Mouse (Mus musculus) ES-E14 (cell line): ENCODE results near the gene Dnal1. TPM values are rescaled to one million over a fixed set of nuclear protein-coding genes. Genes with fewer than 3 reads are reported as not detected.
A peak's percentile ranks its signal among the peaks of the same experiment; 100 is the strongest.

Experiments
- DNase-seq: peaks from one replicate; pipeline ENCODE4 v3.0.0-alpha.2; 2013; ENCODE audit warnings: low read depth, low spot score
- H3K27ac ChIP-seq: 2 replicates; pipeline ENCODE4 v1.5.1; 2012; ENCODE audit warnings: low read depth, mild to moderate bottlenecking, low read length, moderate library complexity, mixed read lengths; ENCODE audit not compliant: poor library complexity, insufficient read depth, severe bottlenecking
- H3K36me3 ChIP-seq: 2 replicates; pipeline ENCODE4 v1.6.1; 2012; ENCODE audit warnings: mild to moderate bottlenecking, low read length, moderate library complexity, mixed read lengths; ENCODE audit not compliant: control insufficient read depth, poor library complexity, insufficient read depth, severe bottlenecking
- H3K4me1 ChIP-seq, 2 experiments: fragments of 150-350 bp in 1 of 2; sonication (generic) in 1 of 2; 2 replicates each; pipeline ENCODE4 v1.6.1; 2012; ENCODE audit warnings: low read length in 2 of 2, mild to moderate bottlenecking in 1 of 2, mixed read lengths in 1 of 2; ENCODE audit not compliant: control insufficient read depth in 2 of 2, insufficient read depth in 2 of 2, poor library complexity in 1 of 2
- H3K4me3 ChIP-seq, 2 experiments: fragments of 150-350 bp in 1 of 2; sonication (generic) in 1 of 2; 2 replicates each; pipeline ENCODE4 v1.5.1; 2012; ENCODE audit warnings: low read length in 2 of 2, low read depth in 1 of 2, mild to moderate bottlenecking in 1 of 2, mixed read lengths in 1 of 2; ENCODE audit not compliant: insufficient read depth in 1 of 2, poor library complexity in 1 of 2, severe bottlenecking in 1 of 2
- H3K9ac ChIP-seq: 2 replicates; pipeline ENCODE4 v1.6.1; 2012; ENCODE audit warnings: low read depth, mild to moderate bottlenecking, low read length, mixed read lengths; ENCODE audit not compliant: poor library complexity, insufficient read depth, severe bottlenecking
- H3K9me3 ChIP-seq: fragments of 150-350 bp; sonication (generic); 2 replicates; pipeline ENCODE4 v1.6.1; 2012; ENCODE audit warnings: low read depth, mild to moderate bottlenecking, low read length; ENCODE audit not compliant: control insufficient read depth, insufficient read depth
- CHD2 ChIP-seq: IDR thresholded peaks from 2 replicates; pipeline ENCODE4 v1.6.1; 2014; ENCODE audit warnings: mild to moderate bottlenecking, low read depth, low read length, inconsistent platforms
- HCFC1 ChIP-seq: IDR thresholded peaks from 2 replicates; pipeline ENCODE4 v1.6.1; 2012; ENCODE audit warnings: low read length, inconsistent platforms, borderline replicate concordance; ENCODE audit not compliant: insufficient read depth
- MAFK ChIP-seq: IDR thresholded peaks from 2 replicates; pipeline ENCODE4 v1.6.1; 2014; ENCODE audit warnings: mild to moderate bottlenecking, low read depth, low read length, inconsistent platforms; ENCODE audit not compliant: insufficient read depth
- ZC3H11A ChIP-seq: IDR thresholded peaks from 2 replicates; pipeline ENCODE4 v1.6.1; 2012; ENCODE audit warnings: low read depth, mild to moderate bottlenecking, inconsistent platforms, low read length, borderline replicate concordance
- ZNF384 ChIP-seq: IDR thresholded peaks from 2 replicates; pipeline ENCODE4 v1.6.1; 2012; ENCODE audit warnings: low read depth, low read length, inconsistent platforms
- in situ Hi-C, 2 experiments: fragments of 600-800 bp; cut with MboI; formaldehyde crosslinking; loops; one replicate each; pipeline ENCODE4 v1.15.1; 2025; ENCODE audit warnings: low sequenced_read_pairs in 2 of 2, inconsistent platforms in 1 of 2; ENCODE audit not compliant: unreplicated experiment in 2 of 2
- total RNA-seq: library from RNA; depleted of rRNA; stranded (reverse); fragments of 300-350 nt; gene quantifications from 2 replicates; pipeline ENCODE4 v1.2.3, GENCODE M21; 2012

Gene Dnal1
- total RNA-seq, 1 experiment, result 3.5 TPM

DNA sequence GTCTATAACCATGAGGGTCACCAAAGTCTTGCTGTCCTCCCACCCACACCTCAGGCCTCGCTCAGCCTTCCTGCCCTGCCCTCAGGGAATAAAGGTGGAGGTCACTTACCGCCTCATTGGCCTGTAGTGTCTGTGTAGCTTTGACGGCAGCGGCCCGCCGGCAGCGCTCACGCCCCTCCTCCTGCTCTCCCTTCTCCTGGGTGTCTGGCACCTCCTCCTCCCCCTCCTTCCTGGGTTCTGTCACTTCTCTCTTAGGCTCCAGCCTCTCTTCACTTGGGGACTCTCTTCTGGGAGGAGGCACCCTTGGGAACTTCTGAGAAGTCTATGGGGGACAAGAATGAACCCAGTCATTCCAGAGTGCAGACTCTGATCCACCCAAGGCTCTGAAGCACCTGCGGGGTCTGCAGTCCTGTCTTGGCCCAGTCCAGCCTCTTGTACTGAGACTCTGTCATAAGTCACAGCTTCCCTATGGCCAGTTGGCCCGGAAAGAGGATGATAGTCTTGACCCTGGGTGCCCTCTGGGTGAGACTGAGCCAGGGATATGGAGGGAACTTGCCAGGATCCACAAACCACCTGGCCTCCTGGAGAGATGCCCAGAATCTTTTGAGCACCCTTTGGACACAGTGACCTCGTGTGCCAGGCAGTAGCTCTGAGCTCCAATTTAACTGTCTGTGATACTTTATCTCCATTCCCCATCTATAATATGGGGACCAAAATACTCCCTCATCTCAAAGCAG lies 40.8 kb downstream of the Dnal1 start:
- in situ Hi-C loops, result no loop called here
- H3K4me3 ChIP-seq, result no peak overlapping the region
- H3K9me3 ChIP-seq, result no peaks in the 10 kb centered on the region
- TF ChIP-seq ZNF384 (no peak), CHD2 (no peak), MAFK (no peak), ZC3H11A (no peak), HCFC1 (no peak)
- H3K36me3 ChIP-seq, result peaks cover 58% of the 10 kb centered on the region
- peaks cover 0 to 10% of the 10 kb centered on the region in 2 experiments; a peak in 1 of 4 replicates for H3K4me1 ChIP-seq
- DNase-seq, result no peak
- H3K27ac ChIP-seq, result no peak overlapping the region
- 0 out of 2 replicates have a peak overlapping the region, but pooled peaks have one; percentile 14 for H3K9ac ChIP-seq

DNA sequence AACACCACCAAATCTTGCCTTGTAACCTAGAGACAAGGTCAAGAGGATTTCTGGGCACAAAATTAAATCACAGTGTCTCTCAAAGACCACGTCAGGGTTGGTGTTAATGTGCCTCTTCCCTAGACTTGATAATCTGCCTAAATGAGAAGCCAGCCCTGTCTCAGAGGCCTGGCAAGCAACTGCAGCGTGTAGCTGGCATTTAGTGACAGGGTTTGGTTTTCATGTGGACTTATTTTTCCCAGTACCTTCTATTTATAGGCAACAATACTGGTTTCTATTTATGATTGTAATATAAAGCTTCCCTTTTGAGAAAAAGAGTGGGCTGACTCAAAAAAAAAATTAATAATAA lies 41.3 kb downstream of the Dnal1 start:
- Histone ChIP-seq H3K4me3 (no peak overlapping the region), H3K36me3 (peaks cover 62% of the 10 kb centered on the region), H3K9me3 (no peaks in the 10 kb centered on the region), H3K9ac (no peak overlapping the region), H3K27ac (no peak overlapping the region), H3K4me1 (peaks cover 0 to 10% of the 10 kb centered on the region in 2 experiments; a peak in 1 of 4 replicates)
- no peak for DNase-seq
- in situ Hi-C loops, result no loop called here
- TF ChIP-seq ZC3H11A (no peak), CHD2 (no peak), HCFC1 (no peak), ZNF384 (no peak), MAFK (no peak)

DNA sequence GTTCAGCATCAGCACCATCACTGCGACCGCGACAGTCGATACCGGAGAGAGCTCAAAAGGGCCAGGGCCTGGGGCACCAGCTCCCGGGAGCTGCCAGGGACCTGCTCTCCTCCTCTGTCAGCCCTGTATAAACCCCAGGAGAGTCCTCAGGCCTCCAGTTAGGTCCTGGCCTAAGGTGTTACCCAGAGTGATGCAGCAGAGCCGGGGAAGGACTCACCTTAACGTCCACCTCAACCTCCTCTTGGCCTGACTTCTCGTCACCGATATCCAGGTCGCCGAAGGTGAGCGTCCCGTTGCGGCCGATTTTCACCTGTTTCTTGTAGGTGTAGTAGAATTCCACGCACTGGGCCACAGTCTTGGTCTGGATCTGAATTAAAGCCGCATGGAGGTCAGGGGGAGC lies 42.0 kb downstream of the Dnal1 start:
- Histone ChIP-seq H3K36me3 (peaks cover 63% of the 10 kb centered on the region), H3K9me3 (no peaks in the 10 kb centered on the region), H3K27ac (no peak overlapping the region), H3K4me3 (no peak overlapping the region), H3K9ac (no peak overlapping the region), H3K4me1 (peaks cover 0 to 10% of the 10 kb centered on the region in 2 experiments; a peak in 1 of 4 replicates)
- in situ Hi-C loops, result no loop called here
- no peak for DNase-seq
- TF ChIP-seq HCFC1, result no peak
- TF ChIP-seq CHD2, result no peak
- no peak for TF ChIP-seq ZC3H11A
- no peak for TF ChIP-seq MAFK
- TF ChIP-seq ZNF384, result no peak

DNA sequence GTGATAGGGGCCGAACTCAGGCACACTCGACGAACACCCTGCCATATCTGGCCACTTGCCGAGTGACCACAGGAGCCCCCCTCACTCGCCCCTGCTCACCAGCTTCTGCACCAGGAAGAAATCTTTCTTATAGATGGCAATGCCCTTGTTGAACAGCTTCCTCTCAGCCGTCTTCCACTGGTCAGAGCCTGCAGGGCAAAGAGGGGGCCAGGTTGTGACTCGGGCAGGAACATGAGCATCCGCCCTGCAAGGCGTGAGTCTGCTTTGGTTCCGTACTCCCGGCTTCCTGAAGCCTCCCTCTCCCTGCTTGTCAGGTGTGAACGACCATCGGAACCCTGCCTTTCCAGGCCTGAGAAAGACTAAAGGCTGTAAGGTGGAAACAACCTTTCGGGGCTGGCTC lies 44.0 kb downstream of the Dnal1 start:
- H3K9ac ChIP-seq, result no peak overlapping the region
- H3K4me1 ChIP-seq, result peaks cover 0 to 8% of the 10 kb centered on the region in 2 experiments; a peak in 1 of 4 replicates
- peaks cover 59% of the 10 kb centered on the region for H3K36me3 ChIP-seq
- no peak for TF ChIP-seq CHD2
- no peak for TF ChIP-seq MAFK
- no peak for TF ChIP-seq HCFC1
- TF ChIP-seq ZNF384, result no peak
- TF ChIP-seq ZC3H11A, result no peak
- DNase-seq, result no peak
- no peaks in the 10 kb centered on the region for H3K9me3 ChIP-seq
- in situ Hi-C loops, result no loop called here
- H3K4me3 ChIP-seq, result no peak overlapping the region
- no peak overlapping the region for H3K27ac ChIP-seq

DNA sequence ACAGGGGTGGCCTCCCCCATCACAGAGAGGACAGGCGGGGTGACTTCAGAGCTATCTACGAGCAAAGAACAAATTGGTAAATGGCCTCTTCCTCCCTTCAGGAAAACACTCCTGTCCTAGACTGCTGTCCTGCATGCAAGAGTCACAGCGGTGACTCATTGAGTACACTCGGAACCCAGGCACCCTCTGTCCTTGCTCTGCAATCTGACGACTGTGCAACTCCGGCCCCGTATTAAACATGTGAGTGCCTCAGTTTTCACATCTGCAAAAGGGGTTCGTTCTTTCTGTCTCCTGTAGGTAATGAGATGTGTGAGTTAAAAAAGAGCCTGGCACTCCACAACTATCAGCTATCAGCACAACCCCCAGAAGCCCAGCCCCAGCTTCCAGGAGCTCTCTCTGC lies 46.3 kb downstream of the Dnal1 start:
- no peak overlapping the region for H3K9ac ChIP-seq
- peaks cover 2 to 5% of the 10 kb centered on the region in 2 experiments; a peak in 2 of 4 replicates for H3K4me1 ChIP-seq
- H3K36me3 ChIP-seq, result peaks cover 48% of the 10 kb centered on the region
- no peak overlapping the region for H3K27ac ChIP-seq
- DNase-seq, result no peak
- H3K4me3 ChIP-seq, result no peak overlapping the region
- TF ChIP-seq MAFK, result no peak
- TF ChIP-seq ZNF384, result no peak
- TF ChIP-seq HCFC1, result no peak
- no peak for TF ChIP-seq ZC3H11A
- TF ChIP-seq CHD2, result no peak
- in situ Hi-C loops, result loop anchor here in 1 of 2 experiments (10.0 kb wide), 1 partner anchor 94 kb away; no protein-coding TSS in a partner anchor
- H3K9me3 ChIP-seq, result no peaks in the 10 kb centered on the region
